Mouse (Mus musculus): ENCODE measurements around the gene Prkg1. TPM values are rescaled to one million over a fixed set of nuclear protein-coding genes. Genes with fewer than 3 reads are reported as not detected.
"Not testable (repeated sequence)": the region's sequence is repeated elsewhere in the genome, so short reads cannot be mapped to it uniquely, and the experiment has no call there.

Prkg1 gene
- polyA plus RNA-seq, 1 experiment from 2014 or later = 3.1 TPM

GRCm38 (mm10) chr19:31354959-31355358 lies 409.9 kb downstream of the Prkg1 start:
- no peaks in the 10 kb centered on the region for H3K36me3 ChIP-seq (ENCODE audit: insufficient read depth, low read length)
- no peaks in the 10 kb centered on the region for H3K4me1 ChIP-seq (ENCODE audit: insufficient read depth, low read length)
- no peak for ATAC-seq (ENCODE audit: low FRiP score, low TSS enrichment)
- H3K4me3 ChIP-seq (ENCODE audit: low read length) = no peak overlapping the region
- no peak overlapping the region for H3K27ac ChIP-seq (ENCODE audit: low read length)
- H3K4me2 ChIP-seq (replicated peaks; ENCODE audit: low read depth, low read length) = no peak overlapping the region
- no peak overlapping the region for H3K9ac ChIP-seq (replicated peaks; ENCODE audit: low read length)
- H3K27me3 ChIP-seq (ENCODE audit: insufficient read depth, low read length) = no peaks in the 10 kb centered on the region
- 53% methylated on average over 1 of the region's 1 CpGs for WGBS
- no peaks in the 10 kb centered on the region for H3K9me3 ChIP-seq (ENCODE audit: low read length)

GRCm38 (mm10) chr19:31352784-31353183 lies 412.0 kb downstream of the Prkg1 start:
- ATAC-seq (ENCODE audit: low FRiP score, low TSS enrichment); H3K4me3 ChIP-seq (ENCODE audit: low read length): not testable (repeated sequence)

GRCm38 (mm10) chr19:31351796-31352195 lies 413.0 kb downstream of the Prkg1 start:
- no peak overlapping the region for H3K27ac ChIP-seq (ENCODE audit: low read length)
- 61% methylated on average over 3 of the region's 3 CpGs for WGBS
- H3K9ac ChIP-seq (replicated peaks; ENCODE audit: low read length) = no peak overlapping the region
- no peaks in the 10 kb centered on the region for H3K27me3 ChIP-seq (ENCODE audit: insufficient read depth, low read length)
- no peak overlapping the region for H3K4me2 ChIP-seq (replicated peaks; ENCODE audit: low read depth, low read length)
- ATAC-seq (ENCODE audit: low FRiP score, low TSS enrichment) = no peak
- H3K36me3 ChIP-seq (ENCODE audit: insufficient read depth, low read length) = no peaks in the 10 kb centered on the region
- no peak overlapping the region for H3K4me3 ChIP-seq (ENCODE audit: low read length)
- no peaks in the 10 kb centered on the region for H3K9me3 ChIP-seq (ENCODE audit: low read length)
- no peaks in the 10 kb centered on the region for H3K4me1 ChIP-seq (ENCODE audit: insufficient read depth, low read length)

More at GRCm38 (mm10) chr19:31352784-31353183, 412.0 kb downstream of the Prkg1 start:
- H3K27me3 ChIP-seq (ENCODE audit: insufficient read depth, low read length); H3K4me1 ChIP-seq (ENCODE audit: insufficient read depth, low read length); H3K9ac ChIP-seq (replicated peaks; ENCODE audit: low read length); H3K9me3 ChIP-seq (ENCODE audit: low read length); H3K4me2 ChIP-seq (replicated peaks; ENCODE audit: low read depth, low read length); H3K27ac ChIP-seq (ENCODE audit: low read length); H3K36me3 ChIP-seq (ENCODE audit: insufficient read depth, low read length): not testable (repeated sequence)

- no peaks in the 10 kb centered on the region for H3K36me3 ChIP-seq (ENCODE audit: insufficient read depth, low read length)
- no peak overlapping the region for H3K27ac ChIP-seq (ENCODE audit: low read length)
- no peak overlapping the region for H3K9ac ChIP-seq (replicated peaks; ENCODE audit: low read length)
- H3K4me2 ChIP-seq (replicated peaks; ENCODE audit: low read depth, low read length) = no peak overlapping the region
- no peaks in the 10 kb centered on the region for H3K9me3 ChIP-seq (ENCODE audit: low read length)
- H3K27me3 ChIP-seq (ENCODE audit: insufficient read depth, low read length) = no peaks in the 10 kb centered on the region
- no peaks in the 10 kb centered on the region for H3K4me1 ChIP-seq (ENCODE audit: insufficient read depth, low read length)
- WGBS = 21% methylated on average over 4 of the region's 4 CpGs
- ATAC-seq (ENCODE audit: low FRiP score, low TSS enrichment) = peak; percentile 46; the same call in 1 of the 2 replicates
- no peak overlapping the region for H3K4me3 ChIP-seq (ENCODE audit: low read length)
These were observed 422.7 kb downstream of the Prkg1 start for GRCm38 (mm10) chr19:31342150-31342549.

- Histone ChIP-seq H3K27me3 (ENCODE audit: insufficient read depth, low read length) (no peaks in the 10 kb centered on the region), H3K4me2 (replicated peaks; ENCODE audit: low read depth, low read length) (no peak overlapping the region), H3K9me3 (ENCODE audit: low read length) (no peaks in the 10 kb centered on the region), H3K36me3 (ENCODE audit: insufficient read depth, low read length) (no peaks in the 10 kb centered on the region), H3K27ac (ENCODE audit: low read length) (no peak overlapping the region), H3K4me1 (ENCODE audit: insufficient read depth, low read length) (no peaks in the 10 kb centered on the region), H3K9ac (replicated peaks; ENCODE audit: low read length) (no peak overlapping the region), H3K4me3 (ENCODE audit: low read length) (no peak overlapping the region)
- ATAC-seq (ENCODE audit: low FRiP score, low TSS enrichment) = no peak
- 59% methylated on average over 1 of the region's 1 CpGs for WGBS
These were observed 423.9 kb downstream of the Prkg1 start for GRCm38 (mm10) chr19:31340898-31341297.

GRCm38 (mm10) chr19:31338355-31339101 lies 426.3 kb downstream of the Prkg1 start:
- Histone ChIP-seq H3K27ac (ENCODE audit: low read length) (no peak overlapping the region), H3K4me1 (ENCODE audit: insufficient read depth, low read length) (no peaks in the 10 kb centered on the region), H3K27me3 (ENCODE audit: insufficient read depth, low read length) (no peaks in the 10 kb centered on the region), H3K36me3 (ENCODE audit: insufficient read depth, low read length) (no peaks in the 10 kb centered on the region), H3K4me3 (ENCODE audit: low read length) (no peak overlapping the region), H3K9me3 (ENCODE audit: low read length) (no peaks in the 10 kb centered on the region), H3K9ac (replicated peaks; ENCODE audit: low read length) (no peak overlapping the region), H3K4me2 (replicated peaks; ENCODE audit: low read depth, low read length) (no peak overlapping the region)
- no peak for ATAC-seq (ENCODE audit: low FRiP score, low TSS enrichment)
- WGBS = 71% methylated on average over 5 of the region's 5 CpGs

GRCm38 (mm10) chr19:31337863-31338217 lies 427.0 kb downstream of the Prkg1 start:
- no peaks in the 10 kb centered on the region for H3K36me3 ChIP-seq (ENCODE audit: insufficient read depth, low read length)
- no peak for ATAC-seq (ENCODE audit: low FRiP score, low TSS enrichment)
- 75% methylated on average over 6 of the region's 6 CpGs for WGBS
- H3K27ac ChIP-seq (ENCODE audit: low read length) = no peak overlapping the region
- no peak overlapping the region for H3K4me2 ChIP-seq (replicated peaks; ENCODE audit: low read depth, low read length)
- no peaks in the 10 kb centered on the region for H3K9me3 ChIP-seq (ENCODE audit: low read length)
- H3K4me1 ChIP-seq (ENCODE audit: insufficient read depth, low read length) = no peaks in the 10 kb centered on the region
- H3K4me3 ChIP-seq (ENCODE audit: low read length) = no peak overlapping the region
- H3K27me3 ChIP-seq (ENCODE audit: insufficient read depth, low read length) = no peaks in the 10 kb centered on the region
- H3K9ac ChIP-seq (replicated peaks; ENCODE audit: low read length) = no peak overlapping the region

GRCm38 (mm10) chr19:31337163-31337862 lies 427.5 kb downstream of the Prkg1 start:
- Histone ChIP-seq H3K4me2 (replicated peaks; ENCODE audit: low read depth, low read length) (no peak overlapping the region), H3K9ac (replicated peaks; ENCODE audit: low read length) (no peak overlapping the region), H3K9me3 (ENCODE audit: low read length) (no peaks in the 10 kb centered on the region), H3K27me3 (ENCODE audit: insufficient read depth, low read length) (no peaks in the 10 kb centered on the region), H3K4me3 (ENCODE audit: low read length) (no peak overlapping the region), H3K36me3 (ENCODE audit: insufficient read depth, low read length) (no peaks in the 10 kb centered on the region), H3K27ac (ENCODE audit: low read length) (no peak overlapping the region), H3K4me1 (ENCODE audit: insufficient read depth, low read length) (no peaks in the 10 kb centered on the region)
- ATAC-seq (ENCODE audit: low FRiP score, low TSS enrichment) = no peak
- 75% methylated on average over 6 of the region's 9 CpGs for WGBS

GRCm38 (mm10) chr19:31336381-31336780 lies 428.5 kb downstream of the Prkg1 start:
- H3K4me1 ChIP-seq (ENCODE audit: insufficient read depth, low read length) = no peaks in the 10 kb centered on the region
- no peak overlapping the region for H3K9ac ChIP-seq (replicated peaks; ENCODE audit: low read length)
- no peaks in the 10 kb centered on the region for H3K36me3 ChIP-seq (ENCODE audit: insufficient read depth, low read length)
- no peak overlapping the region for H3K4me2 ChIP-seq (replicated peaks; ENCODE audit: low read depth, low read length)
- H3K4me3 ChIP-seq (ENCODE audit: low read length) = no peak overlapping the region
- no peaks in the 10 kb centered on the region for H3K27me3 ChIP-seq (ENCODE audit: insufficient read depth, low read length)
- ATAC-seq (ENCODE audit: low FRiP score, low TSS enrichment) = no peak
- WGBS = 53% methylated on average over 3 of the region's 3 CpGs
- no peaks in the 10 kb centered on the region for H3K9me3 ChIP-seq (ENCODE audit: low read length)
- H3K27ac ChIP-seq (ENCODE audit: low read length) = no peak overlapping the region

GRCm38 (mm10) chr19:31329893-31330292 lies 434.9 kb downstream of the Prkg1 start:
- Histone ChIP-seq H3K36me3 (ENCODE audit: insufficient read depth, low read length) (no peaks in the 10 kb centered on the region), H3K4me3 (ENCODE audit: low read length) (no peak overlapping the region), H3K9me3 (ENCODE audit: low read length) (no peaks in the 10 kb centered on the region), H3K9ac (replicated peaks; ENCODE audit: low read length) (no peak overlapping the region), H3K27me3 (ENCODE audit: insufficient read depth, low read length) (no peaks in the 10 kb centered on the region), H3K4me2 (replicated peaks; ENCODE audit: low read depth, low read length) (no peak overlapping the region; the same call in 1 of the 2 replicates), H3K27ac (ENCODE audit: low read length) (no peak overlapping the region), H3K4me1 (ENCODE audit: insufficient read depth, low read length) (no peaks in the 10 kb centered on the region)
- 23% methylated on average over 5 of the region's 5 CpGs for WGBS
- no peak for ATAC-seq (ENCODE audit: low FRiP score, low TSS enrichment)
